Mouse (Mus musculus): Measurements from ENCODE around the gene Hoxa5. TPM values are rescaled to one million over a fixed set of nuclear protein-coding genes. Genes with fewer than 3 reads are reported as not detected.

The Hoxa5 gene
- polyA plus RNA-seq, 1 experiment: 0.46 TPM

DNA sequence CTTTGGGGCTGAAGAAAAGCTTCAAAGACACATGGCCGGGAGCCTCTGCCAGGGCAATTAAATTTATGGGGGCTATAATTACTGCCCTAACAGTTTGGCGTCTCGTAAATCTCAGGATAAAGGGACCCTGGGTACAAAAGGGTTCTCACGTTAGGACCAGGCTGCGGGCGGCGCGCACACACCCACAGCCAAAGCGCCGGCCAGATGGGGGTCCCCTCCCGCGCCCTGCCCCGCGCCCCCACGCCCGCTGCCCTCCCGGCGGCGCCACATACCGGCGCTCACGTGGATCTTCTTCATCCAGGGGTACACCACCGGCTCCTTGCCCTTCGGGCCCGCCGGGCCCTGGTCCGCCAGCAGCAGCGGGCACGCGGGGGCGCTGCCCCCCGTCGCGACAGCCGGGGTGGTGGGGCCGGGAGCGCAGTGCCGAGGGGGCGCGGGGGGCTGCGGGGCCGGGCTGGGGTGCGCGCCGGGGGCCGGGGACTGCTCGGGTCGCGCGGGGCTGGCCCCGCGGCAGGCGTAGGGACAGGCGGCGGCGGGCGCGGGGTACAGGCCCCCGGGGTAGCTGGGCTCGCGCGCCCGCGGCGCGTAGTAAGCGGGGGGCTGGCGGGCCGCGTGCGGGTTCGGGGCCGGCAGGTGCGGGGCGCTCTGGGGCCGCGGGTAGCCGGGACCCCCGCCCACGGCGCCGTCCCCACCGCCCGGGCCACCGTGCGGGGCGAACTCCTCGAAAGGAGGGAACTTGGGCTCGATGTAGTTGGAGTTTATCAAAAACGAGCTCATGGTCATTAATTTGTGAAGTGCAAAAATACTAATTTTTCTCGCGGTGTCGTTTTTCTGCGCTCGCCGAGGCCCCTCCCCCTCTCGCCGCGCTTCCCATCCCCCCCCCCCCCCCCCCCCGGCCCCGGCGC, 13.2 kb downstream of the Hoxa5 start, which contains the start of gene Hoxa4:
TSS of gene Hoxa4 (minus strand) at position 848 of the 905 bp plus-strand sequence.
- Histone ChIP-seq H3K4me1 (peaks cover 9% of the 10 kb centered on the region), H3K27me3 (replicated peaks) (peaks cover 48% of the 10 kb centered on the region), H3K4me3 (replicated peaks) (peak within 1 kb of the TSS; percentile 95), H3K9me3 (0 out of 2 replicates have a peak, but pooled peaks cover 5% of the 10 kb centered on the region), H3K36me3 (replicated peaks; ENCODE audit: low read length) (no peaks in the 10 kb centered on the region)
- TF ChIP-seq FLI1 (IDR thresholded peaks at IDR 0.05; ENCODE audit: low read length): no peak
- TF ChIP-seq GATA1 (IDR thresholded peaks at IDR 0.05; ENCODE audit: borderline replicate concordance, low read length): no peak

DNA sequence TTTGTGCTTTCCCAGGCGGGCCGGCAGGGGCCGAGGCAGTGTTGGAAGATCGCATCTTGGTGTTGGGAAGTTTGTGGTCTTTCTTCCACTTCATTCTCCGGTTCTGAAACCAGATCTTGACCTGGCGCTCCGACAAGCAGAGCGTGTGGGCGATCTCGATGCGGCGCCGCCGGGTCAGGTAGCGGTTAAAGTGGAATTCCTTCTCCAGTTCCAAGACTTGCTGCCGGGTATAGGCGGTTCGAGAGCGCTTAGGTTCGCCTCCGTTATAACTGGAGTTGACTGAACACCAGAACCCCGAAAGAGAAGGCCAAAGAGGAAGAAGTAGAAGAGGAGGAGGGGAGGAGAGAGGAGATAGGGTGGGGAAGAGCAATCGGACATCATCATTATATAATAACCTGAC, 14.0 kb downstream of the Hoxa5 start:
- no peaks in the 10 kb centered on the region for H3K36me3 ChIP-seq (replicated peaks; ENCODE audit: low read length)
- H3K27me3 ChIP-seq (replicated peaks): peaks cover 50% of the 10 kb centered on the region
- H3K4me3 ChIP-seq (replicated peaks): no peak overlapping the region
- H3K9me3 ChIP-seq: 0 out of 2 replicates have a peak, but pooled peaks cover 5% of the 10 kb centered on the region
- H3K4me1 ChIP-seq: peaks cover 7% of the 10 kb centered on the region
- no peak for TF ChIP-seq GATA1 (IDR thresholded peaks at IDR 0.05; ENCODE audit: borderline replicate concordance, low read length)
- TF ChIP-seq FLI1 (IDR thresholded peaks at IDR 0.05; ENCODE audit: low read length): no peak

GRCm38 (mm10) chr6:52189909-52190308, 14.5 kb downstream of the Hoxa5 start:
- no peak overlapping the region for H3K4me3 ChIP-seq (replicated peaks)
- peaks cover 49% of the 10 kb centered on the region for H3K27me3 ChIP-seq (replicated peaks)
- 0 out of 2 replicates have a peak, but pooled peaks cover 5% of the 10 kb centered on the region for H3K9me3 ChIP-seq
- TF ChIP-seq GATA1 (IDR thresholded peaks at IDR 0.05; ENCODE audit: borderline replicate concordance, low read length): no peak
- TF ChIP-seq FLI1 (IDR thresholded peaks at IDR 0.05; ENCODE audit: low read length): no peak
- no peaks in the 10 kb centered on the region for H3K36me3 ChIP-seq (replicated peaks; ENCODE audit: low read length)
- H3K4me1 ChIP-seq: peaks cover 7% of the 10 kb centered on the region

DNA sequence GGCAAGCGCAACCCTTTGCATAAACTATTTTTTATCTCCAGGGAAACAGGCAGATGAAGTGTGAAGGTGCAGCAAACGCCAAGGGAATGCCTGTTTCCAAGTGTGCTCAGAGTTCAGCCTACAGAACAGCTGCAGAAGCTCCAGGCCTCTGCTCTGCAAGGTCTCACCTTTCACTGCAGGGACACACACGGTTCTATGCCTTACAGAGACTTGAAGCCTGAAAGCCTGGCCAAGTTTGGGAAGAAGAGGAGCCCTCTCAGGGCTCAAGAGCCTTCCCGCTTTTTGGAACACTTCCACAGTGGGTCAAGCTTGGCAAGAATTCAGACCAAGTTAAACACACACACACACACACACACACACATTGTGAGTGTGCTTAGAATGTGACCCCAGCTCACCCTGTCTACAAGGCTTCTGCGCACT, 15.2 kb downstream of the Hoxa5 start:
- no peak overlapping the region for H3K4me3 ChIP-seq (replicated peaks)
- peaks cover 48% of the 10 kb centered on the region for H3K27me3 ChIP-seq (replicated peaks)
- H3K36me3 ChIP-seq (replicated peaks; ENCODE audit: low read length): no peaks in the 10 kb centered on the region
- TF ChIP-seq FLI1 (IDR thresholded peaks at IDR 0.05; ENCODE audit: low read length): no peak
- TF ChIP-seq GATA1 (IDR thresholded peaks at IDR 0.05; ENCODE audit: borderline replicate concordance, low read length): no peak
- H3K9me3 ChIP-seq: 0 out of 2 replicates have a peak, but pooled peaks cover 5% of the 10 kb centered on the region
- peaks cover 7% of the 10 kb centered on the region for H3K4me1 ChIP-seq

- no peaks in the 10 kb centered on the region for H3K36me3 ChIP-seq (replicated peaks; ENCODE audit: low read length)
- peaks cover 46% of the 10 kb centered on the region for H3K27me3 ChIP-seq (replicated peaks)
- H3K4me1 ChIP-seq: no peaks in the 10 kb centered on the region
- no peak overlapping the region for H3K4me3 ChIP-seq (replicated peaks)
- TF ChIP-seq GATA1 (IDR thresholded peaks at IDR 0.05; ENCODE audit: borderline replicate concordance, low read length) (no peak), FLI1 (IDR thresholded peaks at IDR 0.05; ENCODE audit: low read length) (no peak)
- 0 out of 2 replicates have a peak, but pooled peaks cover 5% of the 10 kb centered on the region for H3K9me3 ChIP-seq
Observed at GRCm38 (mm10) chr6:52186500-52186899, 17.9 kb downstream of the Hoxa5 start.

- no peak for TF ChIP-seq FLI1 (IDR thresholded peaks at IDR 0.05; ENCODE audit: low read length)
- TF ChIP-seq GATA1 (IDR thresholded peaks at IDR 0.05; ENCODE audit: borderline replicate concordance, low read length): no peak
- Histone ChIP-seq H3K9me3 (0 out of 2 replicates have a peak, but pooled peaks cover 5% of the 10 kb centered on the region), H3K4me1 (no peaks in the 10 kb centered on the region), H3K4me3 (replicated peaks) (no peak overlapping the region), H3K27me3 (replicated peaks) (peaks cover 47% of the 10 kb centered on the region), H3K36me3 (replicated peaks; ENCODE audit: low read length) (no peaks in the 10 kb centered on the region)
Observed at GRCm38 (mm10) chr6:52185834-52186233, 18.6 kb downstream of the Hoxa5 start.

DNA sequence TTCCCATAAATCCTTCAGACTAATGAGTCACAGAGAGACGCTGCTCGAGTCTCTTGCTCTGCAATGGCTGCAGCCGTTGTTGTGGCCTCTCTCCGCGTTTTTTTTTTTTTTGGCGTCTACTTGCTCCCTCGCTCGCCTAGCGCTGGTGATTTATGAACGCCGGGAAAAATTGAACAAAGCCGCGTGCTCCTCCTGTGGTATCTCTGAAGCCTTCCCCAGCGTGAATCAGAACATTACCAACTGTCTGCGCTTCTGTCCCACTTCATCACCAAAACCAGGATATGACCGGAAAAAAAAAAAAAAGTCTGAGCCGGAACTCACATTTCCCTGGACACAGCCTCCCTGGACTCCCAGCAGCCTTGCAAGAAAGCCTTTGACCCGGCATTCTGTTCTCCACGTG, 19.2 kb downstream of the Hoxa5 start:
- no peak for TF ChIP-seq FLI1 (IDR thresholded peaks at IDR 0.05; ENCODE audit: low read length)
- no peak for TF ChIP-seq GATA1 (IDR thresholded peaks at IDR 0.05; ENCODE audit: borderline replicate concordance, low read length)
- H3K27me3 ChIP-seq (replicated peaks): peaks cover 44% of the 10 kb centered on the region
- H3K9me3 ChIP-seq: 0 out of 2 replicates have a peak, but pooled peaks cover under 1% of the 10 kb centered on the region
- no peak overlapping the region for H3K4me3 ChIP-seq (replicated peaks)
- H3K36me3 ChIP-seq (replicated peaks; ENCODE audit: low read length): no peaks in the 10 kb centered on the region
- H3K4me1 ChIP-seq: no peaks in the 10 kb centered on the region

DNA sequence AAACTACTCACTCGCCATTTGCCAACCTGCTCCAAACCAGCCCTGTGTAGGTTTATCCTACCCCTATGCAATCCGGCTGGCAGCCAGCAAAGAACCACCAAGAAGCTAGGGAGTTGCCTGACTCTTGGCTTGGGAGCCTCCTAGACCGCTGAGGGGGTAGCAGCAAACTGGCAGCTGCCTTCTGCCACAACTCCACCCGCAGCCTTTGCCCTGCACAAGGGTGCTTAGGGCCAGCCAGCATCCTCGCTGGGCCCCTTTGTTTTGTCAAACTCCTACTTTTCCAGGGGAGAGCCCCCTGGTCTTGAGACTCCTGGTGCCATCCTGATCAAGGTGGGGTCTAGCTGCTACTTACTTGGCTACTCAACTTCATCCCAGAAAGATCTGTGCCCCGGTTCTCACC, 19.7 kb downstream of the Hoxa5 start:
- TF ChIP-seq FLI1 (IDR thresholded peaks at IDR 0.05; ENCODE audit: low read length): no peak
- no peak for TF ChIP-seq GATA1 (IDR thresholded peaks at IDR 0.05; ENCODE audit: borderline replicate concordance, low read length)

DNA sequence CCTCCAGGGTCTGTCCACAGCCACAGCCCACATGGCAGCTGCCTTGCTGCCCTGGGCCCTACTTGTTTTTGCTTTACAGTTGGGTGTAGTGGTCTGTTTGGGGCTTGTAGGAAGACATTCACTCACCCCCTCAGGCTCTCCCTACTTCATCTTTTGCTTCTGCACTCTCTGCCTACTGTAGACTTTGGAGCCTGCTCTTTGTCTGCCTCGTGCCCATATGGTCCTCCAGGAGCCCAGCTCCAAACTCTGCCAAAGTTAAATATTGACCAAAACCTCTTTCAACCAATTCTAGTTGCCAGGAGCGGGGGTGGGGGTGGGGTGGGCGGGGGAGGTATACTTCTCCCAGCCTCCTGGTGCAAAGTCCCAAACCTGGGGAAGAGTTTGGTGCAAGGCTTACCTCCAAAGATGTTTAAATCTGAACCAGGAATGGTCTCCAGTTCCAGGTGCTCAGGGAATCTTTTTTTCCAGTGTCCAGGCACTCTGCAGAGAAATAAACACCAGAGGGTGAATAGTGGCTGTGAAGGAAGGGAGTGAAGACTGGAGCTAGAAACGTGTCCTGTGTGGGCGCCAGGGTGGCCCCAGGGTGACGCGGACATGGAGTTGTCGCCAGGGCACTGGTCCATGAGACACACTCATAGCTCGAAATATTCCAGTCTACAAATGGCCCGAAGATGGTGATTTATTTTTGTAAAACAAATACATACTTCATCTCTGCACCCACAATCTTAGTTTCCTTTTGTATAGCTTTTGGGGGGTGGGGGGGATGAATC, 20.9 kb downstream of the Hoxa5 start:
- H3K36me3 ChIP-seq (replicated peaks; ENCODE audit: low read length): no peaks in the 10 kb centered on the region
- no peak overlapping the region for H3K4me3 ChIP-seq (replicated peaks)
- peaks cover 48% of the 10 kb centered on the region for H3K27me3 ChIP-seq (replicated peaks)
- no peak for TF ChIP-seq GATA1 (IDR thresholded peaks at IDR 0.05; ENCODE audit: borderline replicate concordance, low read length)
- no peak for TF ChIP-seq FLI1 (IDR thresholded peaks at IDR 0.05; ENCODE audit: low read length)
- no peaks in the 10 kb centered on the region for H3K9me3 ChIP-seq
- H3K4me1 ChIP-seq: no peaks in the 10 kb centered on the region

More for the DNA sequence above, 19.7 kb downstream of the Hoxa5 start:
- no peak overlapping the region for H3K4me3 ChIP-seq (replicated peaks)
- H3K4me1 ChIP-seq: no peaks in the 10 kb centered on the region
- H3K27me3 ChIP-seq (replicated peaks): peaks cover 43% of the 10 kb centered on the region
- no peaks in the 10 kb centered on the region for H3K9me3 ChIP-seq
- no peaks in the 10 kb centered on the region for H3K36me3 ChIP-seq (replicated peaks; ENCODE audit: low read length)

Data from megakaryocyte, embryonic 14.5 days (primary cell).